Mouse (Mus musculus) naive thymus-derived CD4-positive, alpha-beta T cell, adult 2 months (primary cell): ENCODE results near the gene Gpr108.

Experiments
- DNase-seq: peaks from one replicate; pipeline ENCODE4 v3.0.0-alpha.2; 2011; ENCODE audit warnings: low read depth

The Gpr108 gene

DNA sequence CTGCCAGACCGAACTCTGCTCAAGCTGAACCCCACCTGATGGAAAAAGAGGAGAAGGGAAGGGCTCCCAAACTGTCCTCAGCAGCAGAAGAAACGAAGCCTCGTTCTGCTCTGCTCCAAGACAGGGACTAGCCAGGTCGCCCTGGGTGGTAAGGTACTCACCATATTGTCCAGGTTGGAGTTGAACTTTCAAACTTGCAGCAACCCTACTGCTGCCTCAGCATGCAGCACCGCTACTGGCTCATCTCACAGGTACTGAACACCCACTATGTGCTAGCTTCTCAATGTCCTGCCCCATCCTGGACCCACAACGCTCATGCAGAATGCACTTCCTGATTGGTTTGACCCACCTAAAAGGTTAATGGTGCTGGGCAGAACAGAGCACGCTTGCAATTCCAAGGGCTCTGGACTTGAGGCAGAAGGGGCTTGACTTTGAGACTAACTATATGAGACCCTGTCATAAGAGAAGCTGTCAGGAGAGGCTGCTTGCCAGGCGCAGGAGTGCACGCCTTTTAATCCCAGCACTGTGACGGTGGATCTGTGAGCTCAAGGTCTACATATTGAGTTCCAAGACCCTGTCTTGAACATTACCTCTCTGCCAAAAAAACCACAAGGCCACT is 2.8 kb downstream of the Gpr108 start:
- DNase-seq, result no peak

DNA sequence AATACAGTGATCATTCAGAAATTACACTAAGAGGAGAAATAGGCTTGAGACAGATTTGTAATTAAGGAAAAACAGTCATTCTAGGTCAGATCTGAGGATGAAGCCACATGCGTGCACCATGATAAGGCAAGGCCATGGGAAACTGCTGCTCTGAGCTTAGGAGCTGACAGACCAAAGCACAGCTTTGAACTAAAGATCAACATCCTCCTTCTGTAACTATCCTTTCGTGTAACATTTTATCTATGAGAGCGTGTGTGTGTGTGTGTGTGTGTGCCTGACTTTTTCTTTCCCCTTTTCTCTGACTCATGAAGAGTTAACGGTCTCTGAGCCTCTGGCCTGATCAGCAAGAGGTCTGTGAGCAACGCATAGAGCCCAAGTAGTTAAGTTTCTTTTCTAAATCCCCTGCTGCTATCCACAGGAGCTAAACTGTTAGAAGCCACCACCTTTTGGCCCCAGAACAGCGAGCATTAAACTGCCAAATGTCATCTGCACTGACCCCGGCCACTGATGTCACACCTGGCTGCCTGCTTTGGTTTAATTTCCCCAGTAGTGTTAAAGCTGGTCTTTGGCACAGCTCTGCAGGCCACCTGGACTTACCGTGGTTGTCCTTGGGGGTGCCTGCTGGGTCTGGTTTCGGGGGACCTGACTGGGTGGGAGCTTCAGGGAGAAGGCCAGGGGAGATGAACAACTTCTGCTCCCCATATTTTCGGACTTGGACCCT is 4.4 kb downstream of the Gpr108 start:
- DNase-seq, result no peak

DNA sequence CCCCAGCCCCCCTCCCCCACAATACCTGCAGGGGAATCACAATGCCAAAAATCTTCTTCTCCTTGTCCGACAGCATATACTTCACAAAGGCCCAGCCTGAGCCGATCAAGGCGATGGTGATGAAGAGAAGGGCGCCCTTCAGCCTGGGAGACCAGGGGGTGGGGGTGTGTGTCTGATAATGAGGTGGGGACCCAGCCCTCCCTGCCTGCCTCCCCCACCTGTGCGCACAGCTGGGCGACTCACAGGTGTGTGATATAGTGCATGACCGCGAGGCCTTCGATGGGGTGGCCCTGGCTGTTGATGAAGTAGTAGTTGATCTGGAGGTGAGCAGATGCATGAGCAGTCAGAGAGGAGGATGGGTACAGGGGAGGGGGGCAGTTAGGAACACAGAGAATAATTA is 11.1 kb downstream of the Gpr108 start:
- DNase-seq, result no peak

DNA sequence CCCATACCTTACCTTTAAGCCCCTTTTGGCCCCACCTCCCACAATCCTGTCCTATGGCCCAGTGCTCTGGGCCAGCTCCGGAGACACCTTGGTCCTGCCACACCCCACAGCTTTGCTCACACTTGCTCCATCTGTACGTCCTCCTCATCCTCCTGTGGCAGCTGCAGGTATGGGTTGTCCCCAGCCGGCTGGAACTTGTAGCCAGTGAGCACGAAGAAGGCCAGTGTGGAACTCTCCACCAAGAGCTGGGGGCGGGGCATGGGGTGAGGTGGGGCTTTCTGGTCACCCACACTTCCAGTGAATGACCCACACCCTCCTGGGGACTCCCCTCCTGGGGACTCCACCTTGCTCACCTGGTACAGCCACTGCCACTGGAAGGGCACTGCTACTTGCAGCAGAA is 12.4 kb downstream of the Gpr108 start:
- no peak for DNase-seq

DNA sequence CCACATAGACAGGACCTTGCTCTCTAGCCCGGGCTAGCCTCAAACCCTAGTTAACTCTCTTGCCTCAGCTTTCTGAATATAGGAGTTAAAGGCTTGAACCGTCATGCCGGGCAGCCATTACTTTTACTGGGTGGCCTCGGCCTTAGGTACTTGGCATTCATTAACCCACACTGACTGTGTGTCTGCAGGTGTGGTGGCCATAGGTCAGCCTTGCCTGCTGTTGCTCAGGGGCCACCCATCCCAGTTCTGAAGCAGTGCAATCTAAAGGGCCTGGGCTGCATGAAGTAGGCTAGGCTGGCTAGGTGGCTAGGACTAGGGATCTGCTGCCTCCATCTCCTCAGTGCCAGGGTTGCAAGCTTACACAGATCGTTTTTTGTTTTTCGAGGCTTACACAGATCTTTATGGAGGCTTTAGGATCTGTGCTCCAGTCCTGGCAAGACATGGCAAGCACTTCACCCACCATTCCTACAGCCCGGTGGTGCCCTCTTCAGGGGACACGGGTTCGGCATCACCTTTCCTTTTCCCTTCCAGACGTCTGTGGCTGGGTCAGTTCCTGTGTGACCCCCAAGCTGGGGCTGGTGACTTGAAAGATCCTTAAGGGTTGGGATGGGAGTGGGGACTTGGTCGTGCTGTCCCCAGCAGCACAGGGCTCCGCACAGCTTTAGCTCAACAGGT is 13.9 kb downstream of the Gpr108 start:
- DNase-seq, result no peak

DNA sequence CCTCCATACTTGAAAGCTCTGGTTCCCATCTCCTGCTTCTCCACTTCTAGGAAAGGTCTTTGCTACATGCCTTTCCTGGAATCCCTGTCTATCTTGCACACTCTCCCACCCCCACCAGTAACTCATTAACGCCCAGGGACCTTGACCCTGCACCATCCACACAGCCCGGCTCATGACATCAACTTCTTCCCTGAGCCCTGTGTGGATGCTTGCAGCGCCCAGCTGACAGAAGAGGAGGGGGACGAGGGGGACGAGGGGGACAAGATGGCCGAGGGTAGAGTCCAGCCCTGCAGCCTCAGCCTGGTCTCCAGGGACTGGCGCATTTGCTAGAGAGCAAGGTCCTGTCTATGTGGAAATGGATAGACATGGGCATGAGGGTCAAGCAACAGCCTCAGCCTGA is 15.2 kb downstream of the Gpr108 start:
- DNase-seq, result no peak

DNA sequence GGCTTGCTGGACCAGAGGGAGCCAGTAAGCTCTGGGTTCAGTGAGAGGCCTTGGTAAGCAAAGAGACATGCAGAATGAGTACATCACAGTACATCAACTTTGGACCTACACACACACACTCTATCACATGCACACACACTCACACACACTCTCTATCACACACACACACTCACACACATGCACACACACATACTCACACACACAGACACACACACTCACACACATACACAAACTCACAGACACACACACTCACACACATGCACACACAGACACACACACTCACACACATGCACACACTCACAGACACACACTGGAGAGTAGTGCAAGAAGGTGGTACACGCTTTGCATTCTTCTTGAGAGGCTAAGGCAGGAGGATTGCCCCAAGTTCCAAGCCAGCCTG is 16.0 kb downstream of the Gpr108 start:
- DNase-seq, result no peak

DNA sequence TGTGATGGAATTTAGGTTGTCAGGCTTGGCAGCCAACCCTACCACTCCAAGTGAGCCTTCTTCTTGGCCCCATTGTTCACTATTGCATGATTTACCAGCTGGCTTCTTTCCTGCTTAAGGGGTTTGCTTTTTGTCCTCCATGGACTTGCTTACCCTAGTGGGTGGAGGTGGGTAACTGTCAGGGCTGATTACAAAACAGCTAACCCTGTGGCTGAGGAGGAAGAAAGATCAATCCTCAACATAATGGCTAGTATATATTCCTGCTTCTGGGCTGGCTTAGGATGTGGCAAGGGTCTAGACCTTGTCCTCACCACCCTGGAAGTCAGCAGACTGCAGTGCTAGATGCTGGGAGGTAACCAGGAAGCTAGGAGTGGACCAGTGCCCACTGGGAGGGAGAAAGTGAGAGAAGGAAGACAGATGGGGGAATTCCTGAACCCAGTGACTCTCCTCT is 16.9 kb downstream of the Gpr108 start:
- DNase-seq, result no peak

DNA sequence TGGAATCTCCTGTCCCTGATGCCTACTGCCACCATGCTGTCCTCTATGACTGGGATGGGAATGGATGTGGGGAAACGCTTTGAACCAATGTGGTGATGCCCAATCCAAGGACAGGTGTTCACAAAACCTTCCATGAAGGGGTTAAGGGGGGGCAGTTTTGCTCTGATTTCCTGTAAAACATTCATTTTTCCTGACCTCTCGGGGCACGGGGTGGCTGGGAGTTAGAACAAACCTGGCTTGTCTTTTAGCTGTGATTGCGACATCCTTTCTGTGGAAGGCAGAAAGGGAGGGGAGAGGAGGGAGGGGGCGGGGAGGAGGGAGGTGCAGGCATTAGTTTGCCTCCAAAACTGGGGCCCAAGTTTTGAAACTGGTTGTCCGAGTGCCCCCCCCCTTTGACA is 17.5 kb downstream of the Gpr108 start:
- no peak for DNase-seq

DNA sequence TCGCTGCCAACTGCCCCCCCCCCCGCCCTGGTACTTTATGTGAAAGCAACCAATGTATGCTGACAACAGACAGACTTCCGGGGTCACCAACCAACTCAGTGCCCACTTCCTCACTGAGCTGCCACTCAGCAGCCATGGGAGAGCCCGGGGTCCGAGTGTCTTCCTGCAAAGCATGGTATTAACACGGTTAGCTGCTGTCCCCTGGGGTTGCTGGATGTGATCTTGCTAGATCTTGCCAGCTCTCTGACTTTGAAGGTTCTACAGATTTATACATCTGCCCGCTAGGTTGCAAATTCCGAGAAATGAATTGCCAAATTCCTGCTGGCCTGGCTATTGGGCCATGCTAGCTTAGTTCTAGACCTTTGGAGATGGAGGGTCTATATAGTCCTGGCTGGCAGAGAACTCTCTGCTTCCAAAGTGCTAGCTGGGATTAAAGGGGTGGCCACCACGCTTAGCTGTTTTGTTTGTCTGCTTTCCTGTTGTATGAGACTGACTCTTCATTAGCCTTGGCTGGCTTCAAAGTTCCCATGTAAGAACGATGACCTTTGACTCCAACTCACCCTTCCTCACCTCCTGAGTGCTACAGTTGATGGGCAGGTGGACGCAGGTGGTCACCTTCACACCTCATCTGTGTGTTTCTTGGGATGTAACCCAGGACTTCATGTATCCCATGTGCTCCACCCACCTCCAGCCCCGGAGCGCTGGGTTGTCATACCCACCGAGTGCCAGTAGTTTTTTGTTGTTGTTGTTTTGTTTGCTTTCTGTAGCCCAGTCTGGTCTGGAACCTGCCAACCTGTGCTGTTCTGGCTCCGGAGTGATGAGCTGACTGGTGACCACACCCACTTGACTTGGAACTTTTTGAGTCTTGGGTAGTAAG is 18.2 kb downstream of the Gpr108 start:
- DNase-seq, result no peak

DNA sequence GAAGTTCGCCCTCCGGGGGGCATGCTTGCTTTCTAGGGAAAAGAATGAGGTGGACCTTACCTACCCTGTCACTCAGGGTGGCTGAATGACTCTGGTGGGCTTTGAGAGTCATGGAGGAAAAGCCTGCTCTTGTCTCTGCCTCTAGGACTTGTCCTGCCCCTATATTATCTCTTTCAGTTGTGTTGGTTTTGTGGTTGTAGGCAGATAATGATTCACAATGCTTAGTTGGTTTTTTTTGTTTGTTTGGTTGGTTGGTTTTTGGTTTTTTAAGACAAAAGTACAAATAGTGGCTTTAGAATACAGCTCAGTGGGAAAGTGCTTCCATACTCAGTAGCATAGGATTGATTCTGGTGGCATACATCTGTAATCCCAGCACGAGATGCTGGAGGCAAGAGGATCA is 19.4 kb downstream of the Gpr108 start:
- DNase-seq, result no peak

DNA sequence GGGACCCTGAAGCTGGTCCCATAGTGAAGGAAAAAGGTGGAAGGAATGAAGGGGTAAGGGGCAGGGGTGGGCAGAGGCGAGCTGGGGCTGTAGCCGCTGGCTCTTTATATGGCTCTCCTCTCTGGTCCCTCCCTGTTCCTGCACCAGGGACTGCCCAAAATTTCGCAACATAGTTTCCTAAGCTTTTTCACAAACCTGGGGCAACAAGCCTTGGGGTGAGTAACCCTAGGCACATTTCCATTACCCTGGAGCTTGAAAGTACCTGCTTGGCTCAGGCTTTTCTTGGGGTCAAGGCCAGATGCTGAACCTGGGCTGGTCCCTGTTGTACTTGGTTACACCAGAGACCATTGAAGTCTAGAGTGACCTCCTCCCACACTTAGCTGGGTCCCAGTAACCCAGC is 20.2 kb downstream of the Gpr108 start, which contains the start of gene C3:
C3 (minus strand) TSS at position 123 of the 400 bp plus-strand sequence.
- DNase-seq, result no peak

DNA sequence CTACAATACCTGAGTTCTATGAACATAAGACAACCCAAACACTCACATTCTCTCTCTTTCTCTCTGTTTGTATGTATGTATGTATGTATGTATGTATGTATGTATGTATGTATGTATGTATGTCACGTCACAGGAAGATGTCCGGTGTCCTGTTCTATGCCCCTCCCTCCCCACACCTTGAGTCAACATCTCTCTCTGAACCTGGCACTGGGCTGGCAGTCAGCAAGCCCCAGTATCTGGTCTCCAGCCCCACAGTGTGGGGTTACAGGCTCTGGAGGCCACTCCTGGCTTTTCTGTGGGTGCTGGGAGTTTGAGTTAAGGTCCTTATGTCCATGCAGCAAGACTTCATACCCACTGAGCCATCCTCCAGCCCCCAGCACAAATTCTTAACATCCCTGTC is 20.8 kb downstream of the Gpr108 start:
- DNase-seq, result no peak

DNA sequence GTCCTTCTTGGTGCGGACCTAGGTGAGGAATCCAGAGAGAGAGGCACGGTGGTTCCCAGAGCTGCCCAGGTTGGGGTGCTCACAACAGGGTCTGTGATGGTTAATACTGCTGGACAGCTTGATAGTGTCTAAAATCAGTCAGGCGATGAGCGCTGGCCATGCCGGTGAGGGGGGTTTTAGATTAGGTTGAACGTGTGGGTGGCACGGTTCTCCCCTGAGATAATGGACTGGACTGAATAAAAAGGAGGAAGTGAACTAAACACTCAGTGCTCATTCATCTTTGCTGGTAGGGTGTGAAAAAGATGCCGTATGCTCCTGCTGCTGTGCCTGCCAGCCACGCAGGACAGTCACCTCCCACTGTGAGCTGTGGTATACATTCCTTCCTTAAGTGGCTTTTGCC is 24.9 kb downstream of the Gpr108 start:
- no peak for DNase-seq

DNA sequence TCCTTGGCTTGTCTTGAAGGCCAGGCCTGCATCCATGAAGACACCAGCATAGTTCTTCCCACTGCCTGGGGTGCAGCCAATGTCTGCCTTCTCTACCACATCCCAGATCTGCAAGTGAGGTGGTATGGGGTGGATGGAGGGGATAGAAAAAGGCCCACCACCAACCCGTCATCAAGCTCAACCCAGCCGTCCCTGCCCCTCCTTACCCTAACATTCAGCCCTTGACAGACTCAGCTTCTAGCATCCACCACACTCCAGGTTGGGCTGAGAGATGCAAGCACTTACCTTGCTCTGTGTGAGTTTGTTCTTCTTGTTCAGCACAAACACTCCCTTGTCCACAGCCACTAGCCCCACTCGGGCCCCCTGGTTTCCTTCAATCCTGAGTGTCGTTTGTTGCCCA is 26.3 kb downstream of the Gpr108 start:
- no peak for DNase-seq

DNA sequence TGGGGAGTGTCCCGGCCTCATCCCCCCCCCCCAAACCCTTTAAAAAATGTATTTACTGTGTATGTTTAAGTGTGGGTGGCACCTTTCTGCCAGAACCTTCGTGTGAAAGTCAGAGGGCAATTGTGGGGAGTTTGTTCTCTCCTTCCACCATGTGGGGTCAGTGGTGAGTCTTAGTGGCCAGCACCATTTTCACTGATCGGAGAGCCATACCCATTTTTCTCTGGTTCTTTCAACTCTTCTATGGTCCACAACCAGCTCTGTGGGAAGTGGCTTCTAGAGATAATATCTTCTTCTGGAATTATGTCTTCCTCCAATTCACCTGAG is 28.4 kb downstream of the Gpr108 start:
- peak; percentile 50 for DNase-seq

DNA sequence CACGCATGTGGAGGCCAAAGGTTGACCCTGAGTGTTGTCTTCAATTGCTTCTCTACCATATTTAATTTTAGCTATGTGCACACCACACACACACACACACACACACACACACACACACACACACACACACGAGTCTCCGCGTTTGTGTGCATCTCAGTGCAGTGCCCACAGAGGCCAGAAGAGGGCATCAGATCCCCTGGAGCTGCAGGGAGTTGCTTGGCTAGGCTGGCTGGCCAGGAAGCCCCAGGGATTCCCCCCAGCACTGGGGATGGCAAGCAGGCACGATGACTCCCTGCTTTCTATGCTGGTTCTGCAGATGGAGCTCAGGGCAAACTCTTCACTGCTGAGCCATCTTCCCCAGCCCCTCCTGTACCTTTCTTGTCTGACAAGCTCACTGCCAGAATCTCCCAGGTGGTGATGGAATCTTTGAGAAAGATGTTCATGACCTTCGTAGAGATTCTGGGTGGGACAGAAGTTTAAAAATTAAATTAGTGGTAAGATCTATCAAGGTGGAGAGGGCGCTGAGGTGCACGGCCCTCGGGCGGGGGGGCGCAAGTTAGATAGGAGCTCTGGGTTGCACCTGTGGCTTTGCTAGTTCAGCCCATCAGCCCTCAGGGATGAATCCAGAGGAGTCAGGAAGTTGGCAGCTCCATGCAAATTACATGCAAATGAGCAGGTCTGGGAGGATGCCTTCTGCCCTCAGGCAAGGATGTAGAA is 28.9 kb downstream of the Gpr108 start:
- peak; percentile 85 for DNase-seq

DNA sequence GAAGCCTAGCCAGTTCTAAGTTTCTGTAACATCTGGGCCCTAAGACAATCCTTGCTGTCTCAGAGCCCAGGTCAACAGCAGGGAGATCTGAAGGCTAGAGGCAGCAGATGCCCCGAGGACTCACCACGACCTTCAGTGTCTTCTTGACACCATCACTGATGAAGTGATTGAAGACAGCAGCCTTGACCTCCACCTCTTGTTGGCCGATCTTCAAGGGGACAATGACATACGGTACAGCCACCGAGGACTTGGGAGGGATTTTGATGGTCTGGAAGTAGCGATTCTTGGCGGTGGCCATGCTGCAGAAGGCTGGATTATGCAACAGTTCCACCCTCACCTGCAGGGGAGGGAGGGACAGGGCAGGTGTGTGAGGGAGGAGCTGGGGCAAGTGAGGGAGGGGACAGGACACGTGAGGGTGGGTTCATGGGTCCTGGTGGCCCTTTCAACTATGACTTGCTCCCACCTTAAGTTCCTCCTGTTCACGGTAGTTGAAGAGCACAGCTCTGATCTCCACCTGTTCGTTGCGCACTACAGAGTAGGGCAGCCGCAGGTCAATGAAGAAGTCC is 29.8 kb downstream of the Gpr108 start:
- no peak for DNase-seq

DNA sequence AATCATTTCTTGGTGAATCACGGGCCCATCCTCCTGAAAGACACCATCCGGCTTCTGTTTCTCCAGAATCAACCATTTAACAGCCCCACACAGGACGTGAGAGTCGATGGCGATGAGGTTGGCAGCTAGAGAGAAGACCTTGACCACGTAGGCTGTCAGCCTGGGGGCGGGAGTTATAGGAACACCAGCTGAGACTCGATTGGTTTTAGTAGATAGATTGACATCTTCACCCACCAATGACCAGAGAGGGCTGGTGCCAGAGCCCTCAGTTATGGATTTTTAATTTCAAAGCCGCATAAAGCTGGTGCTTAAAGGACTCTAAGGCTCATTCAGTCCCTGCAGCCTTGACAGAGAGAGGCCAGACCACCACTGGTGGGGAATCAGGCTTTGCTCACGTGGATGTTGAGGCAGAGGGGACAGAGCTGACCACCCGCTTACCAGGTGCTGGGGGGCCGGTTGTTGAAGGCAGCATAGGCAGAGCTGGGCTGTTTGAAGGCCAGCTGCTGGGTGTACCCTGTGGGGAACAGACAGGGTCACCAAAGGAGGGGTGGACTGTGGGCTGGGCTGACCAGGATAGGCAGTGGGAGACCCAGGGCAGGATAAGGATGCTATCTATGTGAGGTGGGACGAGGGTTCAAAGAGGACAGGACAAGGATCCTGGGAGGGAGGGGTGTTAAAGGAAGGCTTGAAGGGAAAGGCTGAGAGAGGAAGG is 33.4 kb downstream of the Gpr108 start:
- peak; percentile 35 for DNase-seq

DNA sequence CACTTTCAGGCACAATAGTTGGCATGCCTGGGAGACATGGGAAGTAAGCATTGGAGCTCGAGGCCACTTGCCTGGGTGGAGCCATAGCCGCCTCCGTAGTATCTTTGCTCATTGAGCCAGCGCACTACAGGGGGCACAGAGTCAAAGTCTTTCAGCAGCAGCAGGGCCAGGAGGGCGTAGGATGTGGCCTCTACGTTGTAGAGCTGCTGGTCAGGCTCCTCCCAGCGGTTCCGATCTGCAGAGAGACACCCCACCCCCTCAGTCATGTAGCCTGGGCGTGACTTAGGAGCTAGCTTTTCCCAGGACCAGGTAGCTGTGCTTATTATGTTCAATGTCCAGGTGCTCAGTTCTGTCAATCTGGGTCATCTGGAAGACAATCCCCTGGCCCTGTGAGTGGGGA is 36.7 kb downstream of the Gpr108 start:
- DNase-seq, result no peak

DNA sequence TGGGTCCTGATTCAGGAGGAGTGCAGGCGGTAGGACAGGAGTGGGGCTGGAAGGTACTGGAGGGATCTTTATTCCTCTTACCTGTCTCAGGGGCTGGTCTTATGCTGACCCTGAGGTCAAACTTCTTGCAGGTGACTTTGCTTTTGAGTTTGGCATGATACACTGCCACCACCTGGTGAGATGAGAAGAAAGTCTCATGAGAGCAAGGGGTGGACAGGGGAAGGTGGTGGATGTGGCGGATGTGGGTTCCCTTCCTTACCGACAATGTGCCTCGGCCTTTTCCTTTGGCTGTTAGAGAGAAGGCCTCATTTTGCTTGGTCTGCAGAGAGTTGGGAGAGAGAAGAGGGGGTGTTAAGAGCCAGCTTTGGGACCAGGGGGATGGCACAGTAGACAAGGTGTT is 38.9 kb downstream of the Gpr108 start:
- DNase-seq, result peak; percentile 67
